Mouse (Mus musculus) CH12.LX (cell line): ENCODE measurements around the gene Zfp628.

ENCODE experiments used
- CTCF ChIP-seq, 2 experiments: IDR thresholded peaks in 1 of 2; conservative IDR thresholded peaks in 1 of 2; 2 replicates each; pipeline ENCODE4 v1.5.1; 2011 to 2012; ENCODE audit warnings: low read depth in 2 of 2, low read length in 2 of 2, improper control_type of control experiment in 1 of 2, inconsistent platforms in 1 of 2, mild to moderate bottlenecking in 1 of 2, moderate library complexity in 1 of 2
- JUN ChIP-seq: IDR thresholded peaks from 2 replicates; pipeline ENCODE4 v1.6.1; 2011; ENCODE audit warnings: low read depth, mild to moderate bottlenecking, low read length, improper control_type of control experiment, moderate library complexity; ENCODE audit not compliant: insufficient read depth

GRCm38 (mm10) chr7:4899649-4900522, 15.1 kb upstream of the Zfp628 start:
- TF ChIP-seq CTCF (conservative IDR thresholded peaks at IDR 0.05 in 1 of 2, IDR thresholded peaks at IDR 0.05 in 1 of 2; ENCODE audit: low read depth in 2 of 2, low read length in 2 of 2), result no peak
- TF ChIP-seq JUN, result no peak
